Mouse (Mus musculus) C2C12 (cell line): ENCODE results near the gene Trabd2b. TPM values are rescaled to one million over a fixed set of nuclear protein-coding genes. Genes with fewer than 3 reads are reported as not detected.

Experiments
- H3K27me3 ChIP-seq: one replicate; pipeline ENCODE4 v1.6.1; 2011; ENCODE audit not compliant: control insufficient read depth, insufficient read depth, insufficient read length
- H3K36me3 ChIP-seq: one replicate; pipeline ENCODE4 v1.6.1; 2011; ENCODE audit not compliant: control insufficient read depth, insufficient read depth
- H3K4me3 ChIP-seq: one replicate; pipeline ENCODE4 v1.5.1; 2011; ENCODE audit warnings: mild to moderate bottlenecking, control low read depth; ENCODE audit not compliant: poor library complexity, insufficient read depth, severe bottlenecking
- H3K79me2 ChIP-seq: one replicate; pipeline ENCODE4 v1.6.1; 2011; ENCODE audit not compliant: control insufficient read depth, insufficient read depth
- H3K79me3 ChIP-seq: one replicate; pipeline ENCODE4 v1.6.1; 2011; ENCODE audit warnings: low read depth, control low read depth
- H3ac ChIP-seq: one replicate; pipeline ENCODE3; 2011; ENCODE audit warnings: low read depth; ENCODE audit not compliant: control insufficient read depth, insufficient read length
- CEBPB ChIP-seq: IDR thresholded peaks from one replicate; pipeline ENCODE4 v1.6.1; 2011; ENCODE audit warnings: low read depth, mild to moderate bottlenecking, control low read depth, moderate library complexity
- CTCF ChIP-seq: IDR thresholded peaks from one replicate; pipeline ENCODE4 v1.5.1; 2011; ENCODE audit not compliant: control insufficient read depth, insufficient read depth, insufficient read length
- FOSL1 ChIP-seq: IDR thresholded peaks from one replicate; pipeline ENCODE4 v1.8.0; 2011; ENCODE audit warnings: mild to moderate bottlenecking, low read length; ENCODE audit not compliant: poor library complexity, insufficient read depth, severe bottlenecking
- MAX ChIP-seq: IDR thresholded peaks from one replicate; pipeline ENCODE4 v1.6.1; 2011; ENCODE audit warnings: mild to moderate bottlenecking, control low read depth
- MYOD1 ChIP-seq: IDR thresholded peaks from one replicate; pipeline ENCODE4 v1.6.1; 2011; ENCODE audit warnings: low read depth; ENCODE audit not compliant: control insufficient read depth, insufficient read length
- MYOG ChIP-seq: IDR thresholded peaks from one replicate; pipeline ENCODE4 v1.6.1; 2011; ENCODE audit not compliant: control insufficient read depth, insufficient read length; ENCODE audit errors: extremely low read depth
- USF1 ChIP-seq: IDR thresholded peaks from one replicate; pipeline ENCODE4 v1.6.1; 2011; ENCODE audit warnings: low read depth, mild to moderate bottlenecking, control low read depth, moderate library complexity
- polyA plus RNA-seq: library from polyadenylated mRNA; unstranded; fragments of >200 nt; fragmentation: generic; extraction: Trizol; gene quantifications from one replicate; pipeline ENCODE4 v1.2.1, GENCODE M21; 2012; ENCODE audit warnings: missing spikeins

Trabd2b gene
- polyA plus RNA-seq, 1 experiment, result 0.28 TPM

- Histone ChIP-seq H3K27me3 (peaks cover 10% of the 10 kb centered on the region), H3K36me3 (no peaks in the 10 kb centered on the region), H3ac (no peak overlapping the region), H3K4me3 (no peak overlapping the region), H3K79me2 (no peaks in the 10 kb centered on the region), H3K79me3 (no peaks in the 10 kb centered on the region)
- TF ChIP-seq FOSL1 (no peak), MYOG (no peak), USF1 (no peak), MYOD1 (no peak), MAX (no peak), CEBPB (no peak), CTCF (no peak)
Measured at GRCm38 (mm10) chr4:114494035-114494434, 87.5 kb downstream of the Trabd2b start.

DNA sequence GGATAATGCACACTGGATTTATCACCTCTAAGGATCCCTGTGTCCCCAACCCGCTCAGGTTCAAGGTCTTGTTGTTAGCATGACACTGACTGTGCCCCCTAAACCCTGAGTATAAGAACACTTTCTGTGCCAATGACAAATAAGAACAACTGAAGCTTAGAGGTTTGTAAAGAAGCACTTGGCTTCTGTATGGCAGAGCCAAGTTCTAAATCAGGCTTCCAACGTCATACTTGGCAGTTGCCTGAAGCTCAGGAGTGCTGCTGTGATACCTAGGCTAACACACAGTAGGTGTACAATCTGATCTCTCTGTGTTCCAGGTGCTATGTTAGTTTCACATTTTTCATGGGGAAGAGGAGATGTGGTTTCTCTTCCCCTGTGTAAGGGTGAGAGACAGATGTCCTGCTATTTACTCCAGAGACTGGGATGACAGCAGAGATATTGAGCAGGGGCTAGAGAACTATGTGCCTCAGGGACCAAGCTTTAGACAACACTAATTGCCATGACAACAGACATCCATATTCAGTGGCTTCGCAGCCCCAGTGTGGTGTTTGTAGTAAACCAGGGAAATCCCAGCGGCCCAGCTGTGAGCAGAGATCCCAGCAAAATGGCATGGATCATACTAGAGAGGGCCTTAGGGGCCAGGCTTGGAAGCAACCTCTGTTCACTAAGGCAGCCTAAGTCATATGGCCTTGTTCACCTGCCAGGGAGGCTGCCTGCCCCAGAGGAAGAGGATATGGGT is 89.3 kb downstream of the Trabd2b start:
- TF ChIP-seq CTCF (no peak), USF1 (no peak)
- no peaks in the 10 kb centered on the region for H3K79me2 ChIP-seq
- peaks cover 10% of the 10 kb centered on the region for H3K27me3 ChIP-seq
- H3K36me3 ChIP-seq, result no peaks in the 10 kb centered on the region
- H3ac ChIP-seq, result no peak overlapping the region
- H3K79me3 ChIP-seq, result no peaks in the 10 kb centered on the region
- no peak overlapping the region for H3K4me3 ChIP-seq

- no peaks in the 10 kb centered on the region for H3K79me2 ChIP-seq
- H3K79me3 ChIP-seq, result no peaks in the 10 kb centered on the region
- H3K36me3 ChIP-seq, result no peaks in the 10 kb centered on the region
- no peak overlapping the region for H3ac ChIP-seq
- peaks cover 10% of the 10 kb centered on the region for H3K27me3 ChIP-seq
- no peak overlapping the region for H3K4me3 ChIP-seq
- TF ChIP-seq MYOD1 (no peak), CEBPB (no peak), USF1 (no peak), CTCF (no peak)
Measured at GRCm38 (mm10) chr4:114499650-114500049, 93.1 kb downstream of the Trabd2b start.

DNA sequence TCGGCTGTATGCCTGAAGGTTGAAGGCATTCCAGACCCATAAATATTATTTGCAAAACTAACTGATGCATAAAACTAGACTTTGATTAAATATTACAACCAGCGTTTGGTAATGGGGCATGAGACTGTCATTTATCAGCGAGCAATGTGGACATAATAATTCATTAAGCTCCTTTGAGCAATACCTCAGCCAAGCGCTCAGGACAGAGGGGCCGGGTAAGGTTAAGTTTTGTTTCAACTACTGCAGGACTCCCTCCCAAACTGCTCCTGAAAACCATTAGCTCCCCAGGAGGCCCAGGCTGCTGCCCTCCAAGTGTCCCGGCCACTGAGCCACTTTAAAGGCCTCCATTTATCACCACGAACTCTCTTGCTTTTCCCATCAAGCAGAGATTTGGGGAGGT is 93.8 kb downstream of the Trabd2b start:
- Histone ChIP-seq H3K27me3 (peaks cover 9% of the 10 kb centered on the region), H3K36me3 (no peaks in the 10 kb centered on the region), H3K4me3 (no peak overlapping the region), H3K79me2 (no peaks in the 10 kb centered on the region), H3K79me3 (no peaks in the 10 kb centered on the region), H3ac (no peak overlapping the region)
- no peak for TF ChIP-seq MYOD1
- no peak for TF ChIP-seq CEBPB
- no peak for TF ChIP-seq MYOG
- TF ChIP-seq USF1, result no peak
- no peak for TF ChIP-seq CTCF
- no peak for TF ChIP-seq MAX
- TF ChIP-seq FOSL1, result no peak

GRCm38 (mm10) chr4:114501048-114501447 is 94.5 kb downstream of the Trabd2b start:
- Histone ChIP-seq H3K4me3 (no peak overlapping the region), H3K79me3 (no peaks in the 10 kb centered on the region), H3ac (no peak overlapping the region), H3K79me2 (no peaks in the 10 kb centered on the region), H3K36me3 (no peaks in the 10 kb centered on the region), H3K27me3 (peaks cover 5% of the 10 kb centered on the region)
- TF ChIP-seq USF1, result no peak
- no peak for TF ChIP-seq FOSL1
- no peak for TF ChIP-seq CTCF
- no peak for TF ChIP-seq MAX
- no peak for TF ChIP-seq MYOG
- TF ChIP-seq CEBPB, result no peak
- no peak for TF ChIP-seq MYOD1

GRCm38 (mm10) chr4:114501611-114502010 is 95.1 kb downstream of the Trabd2b start:
- Histone ChIP-seq H3K36me3 (no peaks in the 10 kb centered on the region), H3K79me2 (no peaks in the 10 kb centered on the region), H3K27me3 (no peaks in the 10 kb centered on the region), H3K4me3 (no peak overlapping the region), H3ac (no peak overlapping the region), H3K79me3 (no peaks in the 10 kb centered on the region)
- TF ChIP-seq FOSL1, result no peak
- TF ChIP-seq CEBPB, result no peak
- no peak for TF ChIP-seq MYOD1
- no peak for TF ChIP-seq MYOG
- no peak for TF ChIP-seq MAX
- no peak for TF ChIP-seq USF1
- TF ChIP-seq CTCF, result no peak
